Mouse (Mus musculus): ENCODE results near the gene Ggct.

The Ggct gene

GRCm38 (mm10) chr6:54992734-54993260 lies at the start of gene Ggct:
Gene Ggct, minus strand, starts transcription at chr6:54992950.
- DNase-seq (ENCODE audit: low read depth, low spot score), result peak; percentile 97

- no peak for DNase-seq (ENCODE audit: low read depth, low spot score)
These were observed 47.3 kb upstream of the Ggct start for GRCm38 (mm10) chr6:55040031-55040430.

GRCm38 (mm10) chr6:55039446-55039783 lies 46.7 kb upstream of the Ggct start:
- peak; percentile 17 for DNase-seq (ENCODE audit: low read depth, low spot score)

- DNase-seq (ENCODE audit: low read depth, low spot score), result peak; percentile 68
These were observed 46.1 kb upstream of the Ggct start for GRCm38 (mm10) chr6:55038671-55039445.

- DNase-seq (ENCODE audit: low read depth, low spot score), result peak; percentile 93
These were observed 45.3 kb upstream of the Ggct start, which contains the start of gene Gars for GRCm38 (mm10) chr6:55037799-55038670. Gene Gars, plus strand, starts transcription at chr6:55038007.

- DNase-seq (ENCODE audit: low read depth, low spot score), result no peak
These were observed 44.0 kb upstream of the Ggct start for GRCm38 (mm10) chr6:55036731-55037130.

GRCm38 (mm10) chr6:55027642-55028041 lies 34.9 kb upstream of the Ggct start:
- no peak for DNase-seq (ENCODE audit: low read depth, low spot score)

- peak; percentile 26 for DNase-seq (ENCODE audit: low read depth, low spot score)
These were observed 29.1 kb upstream of the Ggct start for GRCm38 (mm10) chr6:55021806-55022205.

- DNase-seq (ENCODE audit: low read depth, low spot score), result no peak
These were observed 25.7 kb upstream of the Ggct start for GRCm38 (mm10) chr6:55018417-55018816.

- peak; percentile 76 for DNase-seq (ENCODE audit: low read depth, low spot score)
These were observed 24.2 kb upstream of the Ggct start for GRCm38 (mm10) chr6:55016710-55017583.

GRCm38 (mm10) chr6:55016236-55016635 lies 23.5 kb upstream of the Ggct start:
- peak; percentile 82 for DNase-seq (ENCODE audit: low read depth, low spot score)

- DNase-seq (ENCODE audit: low read depth, low spot score), result no peak
These were observed 21.4 kb upstream of the Ggct start for GRCm38 (mm10) chr6:55014184-55014583.

GRCm38 (mm10) chr6:55012516-55012915 lies 19.8 kb upstream of the Ggct start:
- no peak for DNase-seq (ENCODE audit: low read depth, low spot score)

- no peak for DNase-seq (ENCODE audit: low read depth, low spot score)
These were observed 17.8 kb upstream of the Ggct start for GRCm38 (mm10) chr6:55010330-55011091.

GRCm38 (mm10) chr6:55009391-55010230 lies 16.9 kb upstream of the Ggct start:
- DNase-seq (ENCODE audit: low read depth, low spot score), result no peak

GRCm38 (mm10) chr6:55008401-55008800 lies 15.7 kb upstream of the Ggct start:
- DNase-seq (ENCODE audit: low read depth, low spot score), result no peak

- no peak for DNase-seq (ENCODE audit: low read depth, low spot score)
These were observed 10.8 kb upstream of the Ggct start for GRCm38 (mm10) chr6:55003559-55003958.

GRCm38 (mm10) chr6:55002438-55002837 lies 9.7 kb upstream of the Ggct start:
- no peak for DNase-seq (ENCODE audit: low read depth, low spot score)

GRCm38 (mm10) chr6:55001320-55001719 lies 8.6 kb upstream of the Ggct start:
- no peak for DNase-seq (ENCODE audit: low read depth, low spot score)

GRCm38 (mm10) chr6:54997726-54998125 lies 5.0 kb upstream of the Ggct start:
- DNase-seq (ENCODE audit: low read depth, low spot score), result no peak

Data from A20 (cell line).